Mouse (Mus musculus) right cerebral cortex, adult 2 months (tissue): Measurements from ENCODE around the gene Mageb5.
"Not testable (repeated sequence)": the region's sequence is repeated elsewhere in the genome, so short reads cannot be mapped to it uniquely, and the experiment has no call there.

Experiments
- DNase-seq, 2 experiments: peaks; one replicate each; pipeline ENCODE4 v3.0.0; 2021 to 2022; ENCODE audit warnings: low spot score in 2 of 2

The Mageb5 gene

GRCm38 (mm10) chrX:91782918-91783317 lies at the start of gene Mageb5:
TSS of gene Mageb5 (minus strand) at chrX:91783018.
- not testable (repeated sequence) for DNase-seq

GRCm38 (mm10) chrX:91759591-91760226 lies 23.1 kb downstream of the Mageb5 start:
- DNase-seq, result not testable (repeated sequence)
